Mouse (Mus musculus) frontal cortex, postnatal 25 days (tissue): Measurements from ENCODE around the gene Nipa1.
A peak's percentile ranks its signal among the peaks of the same experiment; 100 is the strongest.

Source experiments
- DNase-seq, 2 experiments: peaks; one replicate each; pipeline ENCODE4 v3.0.0; 2022; ENCODE audit warnings: low spot score in 2 of 2

Gene Nipa1

GRCm38 (mm10) chr7:56010318-56011017, 9.3 kb downstream of the Nipa1 start:
- no peak for DNase-seq

- no peak for DNase-seq
These were observed 20.8 kb downstream of the Nipa1 start for GRCm38 (mm10) chr7:55998997-55999396.

GRCm38 (mm10) chr7:55995013-55995412, 24.7 kb downstream of the Nipa1 start:
- DNase-seq, result no peak

- DNase-seq, result no peak
These were observed 27.9 kb downstream of the Nipa1 start for GRCm38 (mm10) chr7:55991858-55992257.

GRCm38 (mm10) chr7:55991129-55991528, 28.6 kb downstream of the Nipa1 start:
- DNase-seq, result no peak

- peak; percentile 81 to 86 for DNase-seq
These were observed 33.1 kb downstream of the Nipa1 start for GRCm38 (mm10) chr7:55986526-55987214.

GRCm38 (mm10) chr7:55984754-55985153, 35.0 kb downstream of the Nipa1 start:
- DNase-seq, result no peak

GRCm38 (mm10) chr7:55983107-55983506, 36.6 kb downstream of the Nipa1 start:
- no peak for DNase-seq

- DNase-seq, result no peak
These were observed 37.6 kb downstream of the Nipa1 start for GRCm38 (mm10) chr7:55982010-55982700.

GRCm38 (mm10) chr7:55981511-55981910, 38.2 kb downstream of the Nipa1 start:
- no peak for DNase-seq

GRCm38 (mm10) chr7:55974429-55974828, 45.3 kb downstream of the Nipa1 start:
- no peak for DNase-seq

GRCm38 (mm10) chr7:55969415-55969814, 50.3 kb downstream of the Nipa1 start:
- DNase-seq, result no peak

GRCm38 (mm10) chr7:55968258-55968901, 51.4 kb downstream of the Nipa1 start:
- peak in 1 of 2 experiments; percentile 20 for DNase-seq

GRCm38 (mm10) chr7:55966866-55967460, 52.8 kb downstream of the Nipa1 start:
- DNase-seq, result no peak

- DNase-seq, result peak; percentile 87 to 89
These were observed 57.5 kb downstream of the Nipa1 start, which contains the start of gene Nipa2 for GRCm38 (mm10) chr7:55962004-55962908. Nipa2 (minus strand) TSS chr7:55962476.

- no peak for DNase-seq
These were observed 59.2 kb downstream of the Nipa1 start for GRCm38 (mm10) chr7:55960506-55960905.

GRCm38 (mm10) chr7:55959801-55960200, 60.0 kb downstream of the Nipa1 start:
- DNase-seq, result no peak

GRCm38 (mm10) chr7:55957916-55958315, 61.8 kb downstream of the Nipa1 start:
- no peak for DNase-seq

- DNase-seq, result no peak
These were observed 62.6 kb downstream of the Nipa1 start for GRCm38 (mm10) chr7:55957178-55957577.

- DNase-seq, result no peak
These were observed 63.7 kb downstream of the Nipa1 start for GRCm38 (mm10) chr7:55956054-55956453.

- DNase-seq, result no peak
These were observed 81.4 kb downstream of the Nipa1 start for GRCm38 (mm10) chr7:55938341-55938740.
